Comparison of ENCODE assay signal across 16 mouse cellular contexts in the genomic region with DNA sequence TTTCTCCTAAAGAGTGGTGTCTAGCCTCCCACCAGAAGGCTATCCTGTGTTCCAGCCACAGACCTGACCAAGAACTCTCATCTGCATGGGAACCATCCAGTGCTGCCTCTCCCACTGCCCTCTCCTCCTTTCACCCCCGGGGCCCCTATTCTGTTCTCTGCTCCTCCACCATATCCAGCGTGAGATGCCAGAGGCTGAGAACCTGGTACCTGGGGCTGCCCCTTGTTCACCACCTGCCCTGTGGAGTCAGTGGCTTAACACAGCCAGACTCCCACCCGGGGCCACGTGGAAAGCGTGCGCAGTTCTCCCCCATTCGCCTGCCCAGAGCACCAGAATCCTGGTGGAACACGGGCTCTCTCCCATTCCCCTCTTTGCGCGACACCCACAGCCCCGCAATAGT.
"Had no signal": no experiment of that assay in that cellular context is flagged by ENCODE, and none has a peak within 500 bp of the region (broad histone marks: within the 10 kb centered on the region; RNA-seq: fewer than 3 reads in every experiment).

No protein-coding gene starts in this region.

- H3K27me3 ChIP-seq: neural tube, embryonic 13.5 days; neural tube, embryonic 15.5 days; stomach, embryonic 15.5 days had no signal

- H3K4me2 ChIP-seq: neural tube, embryonic 13.5 days; neural tube, embryonic 15.5 days; stomach, embryonic 15.5 days had no signal

- H3K27ac ChIP-seq: neural tube, embryonic 13.5 days; neural tube, embryonic 15.5 days; stomach, embryonic 15.5 days; stomach, postnatal 0 days had no signal

- H3K9ac ChIP-seq: neural tube, embryonic 13.5 days; neural tube, embryonic 15.5 days; stomach, embryonic 15.5 days had no signal

- DNase-seq: retina, postnatal 1 day; right cerebral cortex, adult 18-20 months; right cerebral cortex, postnatal 14 days; right cerebral cortex, postnatal 25 days; right cerebral cortex, postnatal 4 days; spleen, adult 18-20 months; thymus, adult 18-20 months; thymus, adult 2 months; thymus, postnatal 14 days; thymus, postnatal 25 days; thymus, postnatal 36 days; thymus, postnatal 4 days had no signal

- H3K4me3 ChIP-seq: neural tube, embryonic 13.5 days; neural tube, embryonic 15.5 days; stomach, embryonic 15.5 days had no signal

- H3K36me3 ChIP-seq: neural tube, embryonic 13.5 days; neural tube, embryonic 15.5 days; stomach, embryonic 15.5 days had no signal

- H3K4me1 ChIP-seq: neural tube, embryonic 13.5 days; neural tube, embryonic 15.5 days; stomach, embryonic 15.5 days had no signal

- H3K9me3 ChIP-seq: neural tube, embryonic 13.5 days; neural tube, embryonic 15.5 days; stomach, embryonic 15.5 days had no signal
